Mouse (Mus musculus) CH12.LX (cell line): ENCODE measurements around the gene Gm42742. TPM values are rescaled to one million over a fixed set of nuclear protein-coding genes. Genes with fewer than 3 reads are reported as not detected.

Experiments used
- DNase-seq: peaks from one replicate; pipeline ENCODE4 v3.0.0-alpha.2; 2013; ENCODE audit errors: extremely low read depth
- H3K27ac ChIP-seq: 2 replicates; pipeline ENCODE4 v1.5.1; 2012; ENCODE audit warnings: low read depth, mild to moderate bottlenecking, control low read depth, moderate library complexity; ENCODE audit not compliant: insufficient read depth
- H3K27me3 ChIP-seq: replicated peaks from 2 replicates; pipeline ENCODE3; 2012; ENCODE audit warnings: inconsistent platforms
- H3K36me3 ChIP-seq, 2 experiments: replicated peaks in 1 of 2; 2 replicates each; pipeline versions ENCODE3 to v1.6.1; 2012; ENCODE audit warnings: inconsistent platforms in 1 of 2, low read length in 1 of 2, mild to moderate bottlenecking in 1 of 2, mixed read lengths in 1 of 2, moderate library complexity in 1 of 2; ENCODE audit not compliant: control insufficient read depth in 1 of 2, insufficient read depth in 1 of 2
- H3K4me1 ChIP-seq, 2 experiments: 2 replicates each; pipeline ENCODE4 v1.6.1; 2012; ENCODE audit warnings: inconsistent platforms in 1 of 2, moderate library complexity in 1 of 2; ENCODE audit not compliant: insufficient read depth in 2 of 2, control insufficient read depth in 1 of 2
- H3K4me2 ChIP-seq: 2 replicates; pipeline ENCODE4 v1.6.1; 2012; ENCODE audit warnings: low read depth, mild to moderate bottlenecking, control low read depth; ENCODE audit not compliant: poor library complexity, insufficient read depth, severe bottlenecking
- H3K4me3 ChIP-seq, 3 experiments: fragments of 150-350 bp in 1 of 3; sonication (generic) in 1 of 3; replicated peaks in 1 of 3; 2 replicates each; pipeline versions ENCODE3 to v1.5.1; 2011 to 2012; ENCODE audit warnings: low read depth in 2 of 3, low read length in 2 of 3, mild to moderate bottlenecking in 2 of 3, moderate library complexity in 2 of 3, control low read depth in 1 of 3, improper control_type of control experiment in 1 of 3, inconsistent platforms in 1 of 3, mixed read lengths in 1 of 3; ENCODE audit not compliant: poor library complexity in 1 of 3
- H3K79me2 ChIP-seq: replicated peaks from 2 replicates; pipeline ENCODE4 v1.6.1; 2012; ENCODE audit warnings: mild to moderate bottlenecking, moderate library complexity; ENCODE audit not compliant: control insufficient read depth, poor library complexity, insufficient read depth, severe bottlenecking; ENCODE audit errors: extremely low read depth
- H3K9ac ChIP-seq: 2 replicates; pipeline ENCODE4 v1.6.1; 2012; ENCODE audit warnings: low read depth, mild to moderate bottlenecking, control low read depth, moderate library complexity; ENCODE audit not compliant: insufficient read depth
- H3K9me3 ChIP-seq: replicated peaks from 2 replicates; pipeline ENCODE3; 2012; ENCODE audit warnings: low read length, inconsistent platforms, mixed read lengths
- CHD1 ChIP-seq: IDR thresholded peaks from 2 replicates; pipeline ENCODE4 v1.6.1; 2012; ENCODE audit warnings: low read depth, low read length, improper control_type of control experiment, inconsistent platforms
- CHD2 ChIP-seq: IDR thresholded peaks from 2 replicates; pipeline ENCODE4 v1.6.1; 2011; ENCODE audit warnings: low read length, improper control_type of control experiment
- ELF1 ChIP-seq: IDR thresholded peaks from 2 replicates; pipeline ENCODE4 v1.6.1; 2014; ENCODE audit warnings: low read depth, mild to moderate bottlenecking, inconsistent platforms, low read length, improper control_type of control experiment
- EP300 ChIP-seq: IDR thresholded peaks from 2 replicates; pipeline ENCODE4 v1.6.1; 2011; ENCODE audit warnings: low read length, improper control_type of control experiment
- ETS1 ChIP-seq: conservative IDR thresholded peaks from 2 replicates; pipeline ENCODE4 v1.6.1; 2012; ENCODE audit warnings: low read depth, mild to moderate bottlenecking, inconsistent platforms, low read length, improper control_type of control experiment, moderate library complexity
- GABPA ChIP-seq: IDR thresholded peaks from 2 replicates; pipeline ENCODE4 v1.6.1; 2012; ENCODE audit warnings: low read depth, low read length, improper control_type of control experiment, inconsistent platforms; ENCODE audit not compliant: insufficient replicate concordance
- HCFC1 ChIP-seq: IDR thresholded peaks from 2 replicates; pipeline ENCODE4 v1.6.1; 2012; ENCODE audit warnings: low read depth, mild to moderate bottlenecking, inconsistent platforms, low read length, improper control_type of control experiment
- JUN ChIP-seq: IDR thresholded peaks from 2 replicates; pipeline ENCODE4 v1.6.1; 2011; ENCODE audit warnings: low read depth, mild to moderate bottlenecking, low read length, improper control_type of control experiment, moderate library complexity; ENCODE audit not compliant: insufficient read depth
- MAFK ChIP-seq: IDR thresholded peaks from 2 replicates; pipeline ENCODE4 v1.6.1; 2011; ENCODE audit warnings: low read length, improper control_type of control experiment; ENCODE audit not compliant: insufficient replicate concordance
- MEF2A ChIP-seq: IDR thresholded peaks from 2 replicates; pipeline ENCODE4 v1.6.1; 2014; ENCODE audit warnings: low read depth, mild to moderate bottlenecking, inconsistent platforms, low read length, improper control_type of control experiment, borderline replicate concordance
- MXI1 ChIP-seq: IDR thresholded peaks from 2 replicates; pipeline ENCODE4 v1.6.1; 2011; ENCODE audit warnings: mild to moderate bottlenecking, low read depth, low read length, improper control_type of control experiment
- MYC ChIP-seq: IDR thresholded peaks from 2 replicates; pipeline ENCODE4 v1.6.1; 2011; ENCODE audit warnings: low read depth, mild to moderate bottlenecking, improper control_type of control experiment, low read length
- NELFE ChIP-seq: IDR thresholded peaks from 2 replicates; pipeline ENCODE4 v1.6.1; 2011; ENCODE audit warnings: low read depth, low read length, improper control_type of control experiment
- NRF1 ChIP-seq: IDR thresholded peaks from 2 replicates; pipeline ENCODE4 v1.6.1; 2014; ENCODE audit warnings: low read depth, mild to moderate bottlenecking, inconsistent platforms, low read length, improper control_type of control experiment, moderate library complexity
- POLR2A ChIP-seq: IDR thresholded peaks from 2 replicates; pipeline ENCODE4 v1.6.1; 2011; ENCODE audit warnings: low read depth, mild to moderate bottlenecking, improper control_type of control experiment, low read length
- POLR2AphosphoS2 ChIP-seq: IDR thresholded peaks from 2 replicates; pipeline ENCODE4 v1.6.1; 2011; ENCODE audit warnings: low read depth, low read length, improper control_type of control experiment
- RAD21 ChIP-seq: IDR thresholded peaks from 2 replicates; pipeline ENCODE4 v1.6.1; 2011; ENCODE audit warnings: low read depth, mild to moderate bottlenecking, low read length, improper control_type of control experiment, moderate library complexity
- RCOR1 ChIP-seq: conservative IDR thresholded peaks from 2 replicates; pipeline ENCODE4 v1.6.1; 2012; ENCODE audit warnings: low read depth, mild to moderate bottlenecking, inconsistent platforms, low read length, improper control_type of control experiment
- SIN3A ChIP-seq: IDR thresholded peaks from 2 replicates; pipeline ENCODE4 v1.6.1; 2012; ENCODE audit warnings: low read length, improper control_type of control experiment, inconsistent platforms
- SMC3 ChIP-seq: IDR thresholded peaks from 2 replicates; pipeline ENCODE4 v1.6.1; 2011; ENCODE audit warnings: low read depth, low read length, improper control_type of control experiment
- TBP ChIP-seq: conservative IDR thresholded peaks from 2 replicates; pipeline ENCODE4 v1.6.1; 2011; ENCODE audit warnings: low read depth, low read length, improper control_type of control experiment
- TCF12 ChIP-seq: IDR thresholded peaks from 2 replicates; pipeline ENCODE4 v1.6.1; 2014; ENCODE audit warnings: low read depth, mild to moderate bottlenecking, inconsistent platforms, low read length, improper control_type of control experiment
- UBTF ChIP-seq: IDR thresholded peaks from 2 replicates; pipeline ENCODE4 v1.6.1; 2012; ENCODE audit warnings: low read depth, mild to moderate bottlenecking, inconsistent platforms, low read length, improper control_type of control experiment, moderate library complexity
- USF2 ChIP-seq: conservative IDR thresholded peaks from 2 replicates; pipeline ENCODE4 v1.6.1; 2011; ENCODE audit warnings: low read depth, low read length, improper control_type of control experiment
- ZC3H11A ChIP-seq: IDR thresholded peaks from 2 replicates; pipeline ENCODE4 v1.6.1; 2012; ENCODE audit warnings: low read depth, mild to moderate bottlenecking, inconsistent platforms, low read length, improper control_type of control experiment
- ZMIZ1 ChIP-seq: IDR thresholded peaks from 2 replicates; pipeline ENCODE4 v1.6.1; 2012; ENCODE audit warnings: low read depth, mild to moderate bottlenecking, inconsistent platforms, low read length, improper control_type of control experiment
- ZNF384 ChIP-seq: IDR thresholded peaks from 2 replicates; pipeline ENCODE4 v1.6.1; 2012; ENCODE audit warnings: low read depth, low read length, improper control_type of control experiment, inconsistent platforms
- dilution Hi-C: fragments of 300-500 bp; cut with MboI; formaldehyde crosslinking; loops from 2 replicates; pipeline ENCODE4 v1.14.3; 2020; ENCODE audit warnings: low sequenced_read_pairs; ENCODE audit not compliant: extremely low pct_unique_long_range_greater_than_20kb, extremely low pct_ligation_motif_present
- in situ Hi-C: fragments of 300-500 bp; cut with MboI; formaldehyde crosslinking; loops from 3 replicates; pipeline ENCODE4 v1.14.3; 2019; ENCODE audit warnings: low sequenced_read_pairs, low pct_ligation_motif_present, low pct_unique_long_range_greater_than_20kb, mixed read lengths
- polyA plus RNA-seq: library from polyadenylated mRNA; unstranded; fragments of >175 nt; gene quantifications from 2 replicates; pipeline ENCODE4 v1.2.1, GENCODE M21; 2012; ENCODE audit warnings: low read depth; ENCODE audit not compliant: insufficient read length
- total RNA-seq, 2 experiments: library from RNA; depleted of rRNA; stranded (reverse); fragments of 300-350 nt in 1 of 2; fragments of >200 nt in 1 of 2; gene quantifications; 2 replicates each; pipeline ENCODE4 v1.2.3; 2012 to 2014

Gm42742 gene
- total and polyA plus RNA-seq, 3 experiments: 6.1 to 45.1 (median 16.0) TPM

DNA sequence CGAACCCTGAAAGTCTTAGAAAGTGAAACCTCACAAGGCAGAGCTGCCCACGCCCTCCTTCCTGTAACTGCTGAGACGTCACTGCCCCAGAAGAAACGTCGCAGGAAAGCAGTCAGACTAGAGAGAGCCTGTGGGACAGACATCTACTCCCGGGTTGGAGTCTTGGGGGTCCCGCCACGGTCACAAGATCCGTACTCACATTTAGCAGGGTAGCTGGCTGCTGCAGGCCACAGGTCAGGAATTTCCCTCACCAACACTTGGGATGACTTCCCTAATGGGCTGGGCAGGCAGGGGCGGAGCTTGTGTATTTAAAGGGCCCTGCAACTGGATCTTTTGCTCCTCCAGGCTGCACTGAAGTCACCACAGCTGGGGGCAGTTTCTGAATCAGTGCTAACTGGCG lies 6.6 kb downstream of the Gm42742 start, which contains the start of gene Mvp (continued):
- TF ChIP-seq USF2 (no peak), ZMIZ1 (no peak), MAFK (no peak), SIN3A (peak; percentile 94), CHD1 (no peak), ZC3H11A (no peak), ETS1 (peak; percentile 40; the same call in 1 of the 2 replicates), RAD21 (no peak), NRF1 (no peak), HCFC1 (peak; percentile 63), RCOR1 (no peak), ZNF384 (no peak), MEF2A (no peak), MXI1 (0 out of 2 replicates have a peak, but pooled peaks have one; percentile 33), TBP (no peak), POLR2AphosphoS2 (no peak), TCF12 (0 out of 2 replicates have a peak, but pooled peaks have one; percentile 35), UBTF (no peak)

DNA sequence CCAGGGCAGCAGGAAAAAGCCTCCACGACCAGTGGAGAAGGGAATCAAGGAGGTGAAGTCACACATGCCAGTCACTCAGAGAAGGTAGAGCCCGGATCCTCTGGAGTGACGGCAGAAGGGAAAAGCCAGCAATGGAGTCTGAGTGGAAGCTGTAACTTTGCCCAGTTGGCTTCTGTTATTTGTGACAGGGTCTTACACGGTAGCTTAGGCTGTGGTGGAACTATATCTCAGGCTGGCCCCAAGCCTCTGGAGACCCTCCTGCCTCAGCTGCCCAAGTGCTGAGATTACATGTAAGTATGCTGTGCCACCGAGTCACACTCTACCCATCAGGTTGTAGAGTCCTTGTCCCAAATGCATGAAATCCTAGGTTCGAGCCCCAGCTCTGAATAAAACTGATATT lies 7.5 kb downstream of the Gm42742 start:
- H3K27me3 ChIP-seq: no peaks in the 10 kb centered on the region
- no peaks in the 10 kb centered on the region for H3K9me3 ChIP-seq
- TF ChIP-seq EP300: no peak
- no peak for TF ChIP-seq NRF1
- no peak for TF ChIP-seq MXI1
- TF ChIP-seq NELFE: no peak
- TF ChIP-seq ETS1: no peak
- no peak for TF ChIP-seq GABPA
- no peak for TF ChIP-seq SIN3A
- TF ChIP-seq SMC3: no peak
- TF ChIP-seq POLR2A: no peak
- TF ChIP-seq MEF2A: no peak
- TF ChIP-seq CHD2: no peak
- TF ChIP-seq USF2: no peak
- no peak for TF ChIP-seq ELF1
- no peak for TF ChIP-seq MAFK
- no peak for TF ChIP-seq JUN
- TF ChIP-seq MYC: no peak
- no peak for TF ChIP-seq TCF12
- TF ChIP-seq CHD1: no peak
- no peak for TF ChIP-seq ZNF384
- H3K27ac ChIP-seq: no peak overlapping the region
- peak overlapping the region; percentile 60 for H3K4me2 ChIP-seq
- peak overlapping the region; percentile 73 to 87 (median 75) for H3K4me3 ChIP-seq
- H3K36me3 ChIP-seq: peaks cover 6 to 38% of the 10 kb centered on the region in 2 experiments
- dilution Hi-C loops (no loop called here), in situ Hi-C loops (loop anchor here (10.0 kb wide), 1 partner anchor 309 kb away; the partner anchor contains the start of gene Coro1a)
- peak overlapping the region; percentile 87; the same call in 1 of the 2 replicates for H3K9ac ChIP-seq
- DNase-seq: no peak
- H3K4me1 ChIP-seq: peaks cover 27 to 72% of the 10 kb centered on the region in 2 experiments
- H3K79me2 ChIP-seq: peaks cover 14% of the 10 kb centered on the region
